Mouse (Mus musculus) monocyte, adult 5-6 weeks (primary cell): Measurements from ENCODE around the gene St8sia6. TPM values are rescaled to one million over a fixed set of nuclear protein-coding genes. Genes with fewer than 3 reads are reported as not detected.
"Not testable (repeated sequence)": the region's sequence is repeated elsewhere in the genome, so short reads cannot be mapped to it uniquely, and the experiment has no call there.

ENCODE experiments used
- ATAC-seq: fragments of 153-309, 156-312 bp; replicated peaks from 2 replicates; pipeline ENCODE4 v1.8.0; 2017; ENCODE audit warnings: mild to moderate bottlenecking; ENCODE audit not compliant: low TSS enrichment, insufficient number of reproducible peaks, severe bottlenecking, poor library complexity, low FRiP score
- total RNA-seq: library from RNA; stranded (forward); fragments of 200-1000, 200-491, 200-594 nt; gene quantifications from 3 replicates; pipeline ENCODE4 v1.2.3, GENCODE M21; 2017

The St8sia6 gene
- total RNA-seq, result 2.9 to 11.8 TPM (median 5.1 TPM) in 3 replicates

DNA sequence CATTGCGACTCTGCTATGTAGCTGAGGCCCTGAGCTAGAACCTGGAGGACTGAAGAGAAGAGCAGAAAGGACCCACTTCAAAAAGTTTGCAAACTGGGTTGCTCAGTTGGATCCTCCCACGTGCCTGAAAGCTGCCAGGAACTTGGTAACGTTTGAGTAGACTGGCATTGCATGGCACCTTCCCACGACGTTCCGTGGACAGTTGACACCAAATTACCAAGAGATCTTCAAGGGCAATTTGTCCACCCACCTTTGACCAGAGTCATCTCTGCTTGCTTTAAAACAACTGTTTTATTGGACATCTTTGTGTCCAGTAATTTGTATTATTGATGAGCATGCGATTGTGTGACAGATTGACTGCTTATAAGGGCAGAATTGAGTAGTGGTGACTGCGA lies at the start of gene St8sia6:
St8sia6 (minus strand) TSS at position 96 of the 395 bp plus-strand sequence.
- no peak for ATAC-seq

DNA sequence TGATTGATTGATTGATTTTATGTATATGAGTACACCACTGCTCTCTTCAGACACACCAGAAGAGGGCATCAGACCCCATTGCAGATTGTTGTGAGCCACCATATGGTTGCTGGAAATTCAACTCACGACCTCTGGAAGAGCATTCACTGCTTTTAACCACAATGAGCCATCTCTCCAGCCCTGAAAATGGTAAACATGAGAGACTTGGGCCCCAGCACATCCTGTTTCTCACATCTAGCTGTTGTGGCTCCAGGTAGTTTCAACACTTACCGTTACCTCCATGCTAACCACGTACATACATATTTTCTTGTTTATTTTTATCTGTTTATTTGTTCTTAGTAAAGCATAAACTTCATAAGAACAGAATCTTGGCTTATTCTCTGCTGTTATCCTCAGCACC lies 42.4 kb upstream of the St8sia6 start:
- ATAC-seq, result no peak

DNA sequence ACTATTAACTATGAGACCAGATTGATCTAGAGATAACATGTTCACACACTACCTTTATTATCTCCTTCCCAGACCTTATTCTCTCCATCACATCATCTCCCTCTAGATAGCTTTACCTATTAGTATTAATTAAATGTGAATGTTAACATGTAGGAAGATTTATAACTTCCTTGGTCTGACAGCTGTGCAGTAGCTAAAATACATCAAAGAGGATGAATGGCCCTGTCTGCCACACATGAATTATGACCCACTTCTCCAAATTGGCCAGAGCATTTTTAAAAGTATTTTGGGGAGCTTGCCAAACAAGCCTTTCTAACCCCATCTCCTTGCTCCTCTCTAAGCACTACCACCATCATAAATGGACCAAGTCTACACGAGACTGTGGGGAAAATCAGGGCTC lies 41.1 kb upstream of the St8sia6 start:
- no peak for ATAC-seq

DNA sequence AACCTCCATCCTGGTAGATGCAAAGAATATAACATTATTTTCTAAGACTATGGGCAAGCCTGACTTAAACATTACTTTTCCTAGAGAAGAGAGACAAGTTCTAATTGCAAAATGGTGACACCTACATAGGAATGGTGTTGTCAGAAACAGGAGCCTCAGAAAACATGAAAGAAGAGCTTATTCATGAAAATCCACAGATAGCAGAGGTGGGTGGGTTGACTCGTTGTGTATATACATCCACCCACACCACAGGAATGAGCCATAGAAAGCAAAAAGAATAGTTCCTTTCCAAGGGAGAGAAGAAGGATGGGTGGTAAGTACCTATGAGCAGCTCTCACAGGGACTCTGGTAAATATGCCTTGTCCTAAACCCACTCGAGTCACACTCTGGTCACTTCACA lies 22.8 kb upstream of the St8sia6 start:
- no peak for ATAC-seq

DNA sequence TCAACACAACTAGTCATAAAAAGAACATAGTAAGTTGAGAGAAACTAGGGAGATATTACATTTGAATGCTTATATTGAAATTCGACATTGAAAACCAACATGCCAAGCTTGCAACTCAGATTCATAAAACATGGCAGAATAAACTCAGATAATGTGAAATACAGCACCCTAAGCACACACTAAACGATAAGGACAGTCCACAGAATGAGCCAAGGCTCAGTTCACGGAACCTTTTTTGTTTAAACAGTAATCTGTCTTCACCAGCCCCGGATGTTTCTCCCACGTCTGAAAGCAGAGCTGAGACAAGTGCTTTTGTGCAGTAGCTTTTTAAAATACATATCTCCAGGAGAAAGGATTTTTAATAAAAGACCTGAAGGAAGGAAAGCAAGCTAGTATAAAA lies 14.7 kb upstream of the St8sia6 start:
- ATAC-seq, result no peak

DNA sequence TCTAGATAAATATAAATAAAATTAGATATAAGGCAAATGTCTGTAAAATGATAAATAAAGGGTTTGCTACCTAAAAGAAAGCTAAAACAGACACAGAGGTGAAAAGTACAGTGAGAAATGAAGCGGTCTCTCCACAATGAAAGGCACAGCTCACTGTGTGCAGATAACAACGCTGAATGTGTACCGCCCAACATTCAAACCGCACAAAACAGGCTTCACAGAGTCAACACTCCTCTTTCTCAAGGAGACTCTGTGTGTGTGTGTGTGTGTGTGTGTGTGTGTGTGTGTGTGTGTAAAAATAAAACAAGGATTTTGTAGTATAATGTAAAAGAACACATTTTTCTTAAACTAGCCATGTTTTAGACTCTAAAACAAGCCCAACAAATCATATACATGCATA lies 14.1 kb upstream of the St8sia6 start:
- ATAC-seq, result no peak

DNA sequence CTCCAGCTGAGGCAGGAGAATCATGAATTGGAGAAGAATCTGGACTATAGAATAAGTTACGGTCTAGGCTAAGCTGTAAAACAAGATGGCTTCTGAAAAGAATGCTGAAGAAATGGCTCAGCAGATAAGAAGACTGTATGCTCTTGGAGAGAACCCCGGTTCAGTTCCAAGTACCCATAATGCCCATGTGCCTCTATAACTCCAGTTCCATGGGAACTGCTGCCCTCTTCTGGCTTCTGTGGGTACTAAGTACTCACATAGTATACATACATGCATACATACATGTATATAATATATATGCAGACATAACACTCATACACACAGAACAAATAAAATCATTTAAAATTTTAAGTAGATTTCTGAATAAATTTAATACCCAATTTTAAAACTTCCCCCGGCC lies 12.3 kb upstream of the St8sia6 start:
- ATAC-seq, result no peak

DNA sequence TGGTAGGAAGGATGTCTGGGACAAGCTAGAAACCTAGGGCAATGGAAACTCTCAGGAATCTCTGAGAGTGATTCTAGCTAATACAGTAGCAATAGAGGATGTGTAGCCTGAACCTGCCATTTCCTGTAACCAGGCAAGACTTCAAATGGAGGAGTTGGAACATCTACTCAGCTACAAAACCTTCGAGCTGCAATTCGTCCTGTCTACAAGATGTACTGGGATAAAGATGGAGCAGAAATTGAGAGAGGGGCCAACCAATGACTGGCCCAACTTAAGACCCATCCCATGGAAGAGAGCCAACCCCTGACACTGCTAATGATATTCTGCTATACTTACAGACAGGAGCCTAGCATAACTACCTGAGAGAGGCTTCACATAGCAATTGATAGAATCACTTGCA lies 6.8 kb upstream of the St8sia6 start:
- ATAC-seq, result no peak

DNA sequence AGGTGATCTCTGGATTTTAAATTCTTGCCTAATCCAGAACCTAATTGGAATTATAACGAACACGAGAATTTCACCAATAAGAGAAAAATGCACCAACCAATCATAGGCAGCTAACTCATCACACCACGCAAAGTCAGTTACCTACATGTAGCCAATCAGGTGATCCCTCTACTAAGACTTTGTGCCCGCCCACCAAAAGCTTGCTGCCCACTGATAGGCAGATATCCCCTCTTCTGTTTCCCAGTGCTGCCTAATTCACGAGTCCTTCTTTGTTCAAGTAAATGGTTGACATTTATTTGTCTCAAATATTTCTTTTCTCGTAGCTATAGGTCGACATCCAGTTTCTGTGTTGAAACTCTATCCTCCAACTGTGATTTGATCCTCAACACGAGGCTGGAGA lies 582 bp upstream of the St8sia6 start:
- ATAC-seq, result no peak

DNA sequence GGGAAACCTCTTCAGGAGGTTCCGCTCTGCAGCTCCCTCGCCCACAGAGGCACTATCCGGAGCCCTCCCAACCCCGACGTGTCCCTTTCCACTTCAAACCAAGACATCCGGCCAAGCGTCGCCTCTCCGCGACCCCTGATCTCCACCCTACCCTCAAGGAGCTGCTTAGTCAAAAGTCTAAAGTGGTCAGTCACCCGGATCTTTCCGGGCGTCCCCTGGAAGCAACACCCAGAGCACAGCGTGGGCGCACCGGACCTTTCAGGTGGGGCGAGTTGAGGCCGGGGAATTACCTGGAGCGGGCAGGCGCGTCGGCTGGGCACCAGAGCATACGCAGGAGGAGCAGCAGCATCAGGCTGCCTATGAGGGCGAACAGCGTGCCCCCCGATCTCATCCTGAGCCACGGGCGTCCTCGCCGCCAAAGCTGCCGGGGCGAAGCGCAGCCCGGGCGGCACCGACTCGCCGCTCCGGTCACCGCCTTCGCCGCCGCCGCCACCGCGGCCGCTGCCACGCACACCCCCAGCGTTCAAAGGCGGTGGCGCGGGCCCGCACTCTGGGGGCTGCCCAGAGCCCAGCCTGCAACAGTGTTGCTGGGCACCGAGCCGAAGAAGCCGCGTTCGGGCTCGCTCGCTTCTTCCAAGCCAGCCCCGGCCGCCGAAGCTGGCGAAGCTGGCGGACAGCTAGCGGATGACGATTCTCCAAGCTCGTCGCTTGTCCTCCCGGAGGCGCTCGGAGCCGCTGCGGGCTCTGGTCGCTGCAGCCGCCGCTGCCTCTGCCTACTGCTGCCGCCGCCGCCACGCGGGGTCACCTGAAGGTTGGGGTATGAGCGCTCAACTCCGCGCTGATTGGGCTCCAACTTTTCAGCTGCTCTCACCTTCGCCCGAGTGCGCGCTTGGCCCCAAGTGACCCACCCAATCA lies 553 bp downstream of the St8sia6 start:
- ATAC-seq, result no peak

DNA sequence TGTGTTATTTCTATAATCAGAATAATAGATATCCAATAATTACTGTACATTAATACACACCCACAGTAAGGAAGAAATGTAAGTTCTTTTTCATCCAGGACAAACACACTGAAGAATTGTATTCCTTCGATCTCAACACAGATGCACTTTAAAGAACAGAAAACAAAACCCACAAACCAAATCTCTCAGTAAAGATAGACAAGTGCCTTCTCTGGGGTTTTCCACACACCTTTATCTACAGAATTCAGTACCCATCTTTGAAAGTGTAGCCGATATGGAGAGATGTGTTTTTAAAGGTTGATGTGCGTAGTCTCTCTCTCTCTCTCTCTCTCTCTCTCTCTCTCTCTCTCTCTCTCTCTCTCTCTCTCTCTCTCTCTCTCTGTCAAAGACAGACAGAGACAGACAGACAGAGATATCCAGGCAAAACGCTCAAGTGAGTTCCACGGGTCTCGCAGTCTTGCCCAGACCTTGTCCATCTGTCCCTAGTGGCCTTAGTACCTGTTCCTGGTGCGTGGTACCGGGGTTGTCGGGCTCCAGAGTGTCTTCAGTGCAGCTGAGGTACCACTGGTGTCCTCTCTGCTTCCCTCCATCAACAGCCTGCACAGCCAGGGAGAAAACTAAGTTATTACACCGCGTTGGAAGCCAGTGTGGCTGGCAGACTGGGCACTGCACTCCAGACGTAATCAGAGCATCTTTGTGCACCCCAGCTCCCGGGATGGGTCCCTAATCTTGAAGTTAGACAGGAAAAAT lies 1.4 kb downstream of the St8sia6 start:
- 0 out of 2 replicates have a peak, but pooled peaks have one; percentile 29 for ATAC-seq

DNA sequence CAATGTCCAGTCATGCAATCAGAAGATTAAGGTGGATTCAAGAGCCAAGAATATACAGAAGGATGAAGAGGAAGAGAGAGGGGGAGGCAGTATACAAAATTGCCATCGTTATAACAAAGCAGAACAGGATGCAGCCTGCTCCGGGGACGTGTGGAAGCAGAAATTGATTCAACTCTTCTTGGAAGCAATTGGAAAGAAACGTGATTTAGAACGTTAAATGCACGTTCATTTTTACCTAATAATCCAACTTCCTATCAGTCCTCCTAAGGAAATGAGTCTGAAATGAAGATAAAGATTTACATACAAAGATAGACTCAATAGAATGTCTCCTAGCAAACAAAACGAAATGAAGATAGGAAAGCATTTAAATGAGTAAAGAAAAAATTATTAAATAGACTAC lies 2.3 kb downstream of the St8sia6 start:
- ATAC-seq, result no peak

DNA sequence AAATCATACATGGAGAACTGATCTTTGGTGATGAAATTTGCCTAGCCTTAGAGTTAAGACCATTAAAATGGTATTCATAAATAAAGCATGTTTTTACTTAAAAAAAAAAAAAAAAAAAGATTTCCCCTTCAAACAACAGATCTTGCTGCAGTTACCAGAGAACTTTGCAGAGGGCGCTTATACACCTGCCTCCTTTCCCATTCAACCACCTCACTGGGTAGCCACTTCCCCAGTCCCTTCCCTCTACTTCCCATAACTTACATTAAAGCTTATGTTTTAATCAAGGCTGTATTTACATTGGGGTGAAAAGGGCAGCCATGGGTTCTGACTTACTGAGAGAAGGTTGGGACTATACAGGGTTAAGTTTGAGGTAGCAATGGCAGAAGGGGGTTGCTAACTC lies 4.5 kb downstream of the St8sia6 start:
- no peak for ATAC-seq

DNA sequence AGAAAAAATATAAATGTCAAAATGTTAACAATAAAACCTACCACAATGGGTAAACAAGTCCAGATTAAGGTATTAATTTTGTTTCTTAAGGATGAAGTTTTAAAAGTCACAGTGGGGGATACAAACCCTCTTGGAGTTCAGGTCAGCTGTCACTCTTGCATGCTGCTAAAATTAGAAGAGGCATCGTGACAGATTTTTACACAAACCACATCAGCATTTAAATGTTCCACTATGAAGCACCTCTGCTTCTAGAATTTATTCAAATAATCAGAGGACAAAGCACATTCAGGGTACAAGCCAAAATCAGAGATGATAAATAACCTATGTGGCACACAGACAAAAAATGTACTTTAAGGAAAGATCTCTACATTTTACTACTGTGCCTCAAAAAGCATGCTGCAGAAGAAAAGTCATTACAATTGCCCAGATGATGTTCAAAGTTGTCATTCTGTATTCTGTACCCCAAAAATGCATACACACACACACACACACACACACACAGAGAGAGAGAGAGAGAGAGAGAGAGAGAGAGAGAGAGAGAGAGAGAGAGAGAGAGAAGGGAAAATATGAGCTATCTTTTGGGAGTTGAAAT lies 7.2 kb downstream of the St8sia6 start:
- no peak for ATAC-seq

DNA sequence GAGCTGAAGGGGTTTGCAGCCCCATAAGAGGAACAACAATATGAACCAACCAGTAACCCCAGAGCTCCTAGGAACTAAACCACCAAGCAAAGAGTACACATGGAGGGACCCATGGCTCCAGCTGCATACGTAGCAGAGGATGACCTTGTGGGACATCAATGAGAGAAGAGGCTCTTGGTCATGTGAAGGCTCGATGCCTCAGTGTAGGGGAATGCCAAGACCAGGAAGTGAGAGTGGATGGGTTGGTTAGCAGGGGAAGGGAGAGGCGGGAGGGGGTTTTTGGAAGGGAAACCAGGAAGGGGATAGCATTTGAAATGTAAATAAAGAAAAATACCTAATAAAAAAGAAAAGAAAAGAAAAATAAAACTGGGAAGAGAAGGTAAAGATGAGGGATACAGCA lies 7.9 kb downstream of the St8sia6 start:
- ATAC-seq, result not testable (repeated sequence)

DNA sequence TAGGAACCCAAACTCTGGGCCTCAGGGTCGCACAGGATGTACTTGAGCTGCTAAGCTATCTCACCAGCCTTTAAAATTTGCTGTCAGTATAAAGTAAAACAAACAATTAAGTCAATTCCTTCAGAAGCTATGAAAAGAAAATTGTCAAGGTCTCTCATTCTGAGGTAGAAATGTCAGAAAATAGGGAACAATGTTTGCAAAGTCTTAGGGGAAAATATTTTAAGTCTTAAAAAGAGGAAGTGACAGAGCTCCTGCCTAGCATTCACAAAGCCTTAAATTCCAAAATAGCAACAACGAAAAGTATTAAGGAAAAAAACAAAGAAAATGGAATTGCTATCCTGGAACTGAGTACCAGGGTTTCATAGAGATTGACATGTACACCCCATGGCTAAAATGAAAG lies 8.6 kb downstream of the St8sia6 start:
- no peak for ATAC-seq

DNA sequence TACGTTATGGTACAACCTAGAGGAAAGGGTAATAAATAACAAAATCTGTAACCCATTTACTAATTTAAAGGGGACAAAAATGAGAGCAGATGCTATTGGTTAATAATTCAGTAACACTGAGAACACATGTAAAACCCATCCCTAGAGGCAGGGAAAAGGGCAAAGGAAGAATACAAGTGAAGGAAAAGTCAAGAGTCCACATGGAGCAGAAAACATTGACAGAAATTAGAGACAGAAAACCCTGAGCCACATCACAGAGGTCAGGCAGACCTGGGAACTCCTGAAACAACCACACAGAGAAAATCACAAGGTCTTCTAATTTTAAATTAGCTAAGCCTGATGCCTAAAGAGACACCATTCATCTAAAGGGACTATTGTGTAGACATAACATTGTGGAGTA lies 9.4 kb downstream of the St8sia6 start:
- ATAC-seq, result no peak

DNA sequence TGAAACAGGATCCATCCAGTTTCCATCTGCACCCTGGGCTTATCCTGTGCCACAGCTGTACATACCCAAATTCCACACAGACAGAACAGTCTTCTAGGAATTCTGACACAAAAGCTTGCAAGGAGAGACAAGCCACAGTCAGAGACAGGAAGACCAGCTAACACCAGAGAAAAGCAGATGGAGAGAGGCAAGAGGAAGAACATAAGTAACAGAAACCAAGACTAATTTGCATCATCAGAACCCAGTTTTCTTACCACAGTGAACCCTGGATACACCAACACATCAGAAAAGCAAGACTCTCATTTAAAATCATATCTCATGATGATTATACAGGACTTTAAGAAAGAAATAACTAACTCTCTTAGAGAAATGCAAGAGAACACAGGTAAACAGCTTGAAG lies 16.8 kb downstream of the St8sia6 start:
- no peak for ATAC-seq

DNA sequence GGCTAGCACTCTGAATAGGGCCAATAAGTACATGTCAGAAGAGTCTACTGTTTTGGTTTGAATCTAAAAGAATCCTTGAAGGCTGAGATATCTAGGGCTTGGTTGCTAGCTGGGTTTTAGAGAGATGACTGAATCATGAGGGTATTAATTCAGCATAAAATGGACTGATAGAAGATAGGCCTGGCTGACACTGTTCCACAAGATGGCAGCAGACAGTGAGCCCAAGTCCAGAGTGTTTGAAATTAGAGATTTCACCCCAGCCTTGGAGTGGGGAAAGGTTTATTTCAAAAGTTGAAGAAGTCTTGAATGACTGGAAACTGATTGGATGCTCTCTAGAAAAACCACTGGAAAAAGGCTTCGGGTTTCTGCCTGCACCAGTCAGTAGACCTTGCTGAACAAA lies 17.4 kb downstream of the St8sia6 start:
- ATAC-seq, result no peak

DNA sequence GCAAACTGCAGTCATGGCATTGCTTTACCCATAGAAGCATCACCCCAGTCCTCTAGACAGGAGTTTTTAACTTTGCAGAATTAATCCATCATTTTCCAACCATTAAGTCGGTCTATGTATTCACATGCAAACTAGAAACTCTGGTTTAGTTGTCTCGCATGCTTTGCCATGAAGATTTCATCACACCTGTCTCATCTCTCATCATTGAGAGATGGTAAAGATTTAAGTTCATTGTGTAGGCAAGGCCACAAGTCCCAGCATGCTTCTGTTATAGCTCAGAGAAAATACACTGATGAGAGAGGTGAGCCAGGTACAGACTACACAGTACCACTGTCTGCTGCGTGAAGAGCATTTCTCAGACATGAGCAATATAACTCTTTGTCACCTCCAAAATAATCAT lies 18.8 kb downstream of the St8sia6 start:
- ATAC-seq, result no peak
